Mouse (Mus musculus) left cerebral cortex, adult 18-20 months (tissue): ENCODE measurements around the gene Macf1. TPM values are rescaled to one million over a fixed set of nuclear protein-coding genes. Genes with fewer than 3 reads are reported as not detected.
"Not testable (repeated sequence)": the region's sequence is repeated elsewhere in the genome, so short reads cannot be mapped to it uniquely, and the experiment has no call there.

Experiments
- DNase-seq, 2 experiments: peaks; one replicate each; pipeline ENCODE4 v3.0.0; 2021 to 2022; ENCODE audit warnings: low spot score in 2 of 2, mixed read lengths in 1 of 2
- total RNA-seq, 2 experiments: library from RNA; stranded (reverse); gene quantifications; 2 replicates each; pipeline ENCODE4 v1.2.3; 2021

Gene Macf1
- total RNA-seq, 2 experiments from 2014 or later: 213 to 220 TPM

- DNase-seq: no peak
These were observed 302.6 kb downstream of the Macf1 start for GRCm38 (mm10) chr4:123381598-123381997.

DNA sequence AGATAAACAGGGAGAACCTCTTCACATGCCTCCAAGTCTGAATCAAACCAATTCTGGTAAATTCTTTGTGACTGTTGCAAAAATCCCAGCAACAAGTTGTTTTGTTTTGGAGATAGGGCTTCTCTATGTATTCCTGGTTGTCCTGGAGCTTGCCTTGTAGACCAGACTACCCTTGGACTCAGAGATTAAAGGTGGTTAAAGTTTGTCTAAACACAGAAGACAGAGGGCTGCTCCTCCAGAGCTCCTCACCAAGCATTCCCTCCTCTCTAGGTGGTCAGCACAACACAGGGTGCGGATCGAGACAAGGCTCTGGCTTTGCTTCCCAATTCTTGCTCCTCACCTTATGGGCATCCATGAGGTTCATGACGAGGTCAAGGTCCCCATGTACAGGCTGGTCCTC lies 308.1 kb downstream of the Macf1 start:
- DNase-seq: no peak

- DNase-seq: no peak
These were observed 309.7 kb downstream of the Macf1 start for GRCm38 (mm10) chr4:123374316-123375008.

DNA sequence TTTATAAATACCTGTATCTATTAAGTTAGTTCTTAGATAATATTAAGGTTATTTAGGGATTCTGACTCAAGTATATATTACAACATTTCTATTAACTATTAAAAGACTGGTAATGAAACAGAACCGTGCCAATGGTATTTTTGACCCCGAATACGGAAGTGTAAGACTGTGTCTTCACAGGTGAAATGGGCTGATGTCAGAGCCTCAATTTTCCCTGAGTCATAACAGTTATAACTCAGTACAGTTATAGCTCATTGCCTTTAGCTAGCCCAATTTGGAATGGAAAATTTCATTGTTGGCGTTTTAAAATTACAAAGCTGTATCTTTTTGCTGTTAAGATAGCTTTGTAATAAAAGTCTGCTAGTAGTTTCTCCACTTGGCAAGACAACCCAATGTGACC lies 320.6 kb downstream of the Macf1 start:
- DNase-seq: no peak

- no peak for DNase-seq
These were observed 323.4 kb downstream of the Macf1 start for GRCm38 (mm10) chr4:123360771-123361170.

- no peak for DNase-seq
These were observed 325.5 kb downstream of the Macf1 start for GRCm38 (mm10) chr4:123358613-123359012.

DNA sequence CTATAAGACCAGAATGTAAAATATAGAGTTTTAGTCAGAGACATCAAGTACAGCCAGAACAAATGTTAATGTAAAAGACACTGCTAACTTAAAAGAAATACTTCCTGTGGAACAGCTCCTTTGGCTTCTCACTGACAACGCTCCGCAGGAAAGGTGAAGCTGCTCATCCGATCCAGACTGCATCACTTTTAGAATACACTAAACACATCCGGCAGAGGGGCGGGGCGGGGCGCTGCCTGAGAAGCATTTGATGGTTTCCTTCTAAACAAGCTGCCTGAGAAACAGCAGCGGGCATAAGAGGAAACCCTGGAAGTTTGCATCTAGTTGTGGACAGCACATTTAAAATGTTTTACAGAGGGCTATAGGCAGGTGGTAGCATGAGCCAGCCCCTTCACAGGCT lies 328.2 kb downstream of the Macf1 start:
- no peak for DNase-seq

- DNase-seq: peak in 1 of 2 experiments; percentile 20
These were observed 330.8 kb downstream of the Macf1 start for GRCm38 (mm10) chr4:123353271-123353877.

GRCm38 (mm10) chr4:123343471-123343789 lies 340.7 kb downstream of the Macf1 start:
- DNase-seq: no peak

GRCm38 (mm10) chr4:123342642-123343470 lies 341.3 kb downstream of the Macf1 start, which contains the start of gene Bmp8a:
Gene Bmp8a, minus strand, starts transcription at chr4:123343252.
- DNase-seq: peak in 1 of 2 experiments; percentile 27

DNA sequence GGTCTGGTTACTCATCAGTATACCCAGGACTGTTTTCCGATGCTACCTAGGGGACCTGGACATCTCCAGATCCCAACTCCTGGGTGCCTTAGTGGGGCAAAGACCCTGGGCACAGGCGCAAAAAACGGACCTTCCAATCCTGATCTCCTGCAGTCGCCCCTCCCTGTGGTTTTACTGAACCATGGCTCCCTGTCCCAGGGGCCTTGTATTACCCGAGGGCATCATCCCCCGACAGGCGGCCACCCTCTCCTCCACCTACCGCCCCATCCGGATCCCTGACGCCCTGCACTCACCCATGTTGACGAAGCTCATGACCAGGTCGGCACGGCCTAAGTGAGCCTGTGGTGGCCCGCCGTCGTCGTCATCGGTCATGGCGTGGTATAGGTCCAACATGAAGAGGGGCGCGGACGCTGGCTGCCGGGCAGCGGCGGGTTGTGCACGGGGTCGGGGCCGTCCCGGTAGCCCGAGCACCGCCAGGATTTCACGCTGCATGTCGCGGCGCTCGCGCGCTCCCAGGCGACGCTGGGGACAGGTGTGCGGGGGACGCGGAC lies 342.0 kb downstream of the Macf1 start:
- DNase-seq: no peak

- DNase-seq: no peak
These were observed 343.9 kb downstream of the Macf1 start for GRCm38 (mm10) chr4:123340232-123340631.

GRCm38 (mm10) chr4:123337693-123338092 lies 346.5 kb downstream of the Macf1 start:
- DNase-seq: no peak

DNA sequence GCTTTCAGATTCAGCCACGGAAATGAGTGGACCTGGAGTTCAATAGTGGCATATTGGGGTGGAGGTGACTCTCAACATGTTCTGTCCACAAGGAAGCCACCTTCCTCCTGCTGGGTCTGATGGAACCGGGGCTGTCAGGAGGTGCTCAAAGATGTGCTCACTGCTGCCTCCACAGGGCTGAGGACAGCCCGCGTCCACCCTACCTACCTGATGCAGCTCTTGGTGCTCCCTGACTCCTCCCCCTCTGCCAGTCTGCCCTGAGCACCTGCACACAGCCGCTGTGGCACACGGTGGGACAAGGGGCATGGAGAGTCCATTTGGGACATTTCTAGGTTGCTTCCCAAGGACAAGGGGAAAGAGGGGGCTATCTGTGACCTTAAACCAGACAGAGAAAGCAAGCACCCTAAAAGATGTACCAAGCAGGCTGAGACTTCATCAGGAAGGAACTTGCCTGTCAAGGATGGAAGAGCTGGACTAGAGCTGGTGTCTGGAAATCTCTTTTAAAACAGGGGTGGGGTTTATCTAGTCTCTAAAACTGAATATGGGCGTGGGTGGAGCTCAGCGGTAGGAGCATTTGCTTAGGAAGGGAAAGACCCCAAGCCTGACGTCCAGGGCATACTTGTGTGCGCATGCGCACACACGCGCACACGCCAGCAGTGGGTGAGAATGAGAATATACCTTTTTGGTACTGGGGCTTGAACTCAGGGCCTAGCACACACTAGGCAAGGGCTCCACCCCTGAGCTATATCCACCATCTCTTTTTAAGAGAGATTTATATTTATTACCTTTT lies 348.2 kb downstream of the Macf1 start:
- DNase-seq: no peak

- DNase-seq: not testable (repeated sequence)
These were observed 348.9 kb downstream of the Macf1 start for GRCm38 (mm10) chr4:123335244-123335643.

DNA sequence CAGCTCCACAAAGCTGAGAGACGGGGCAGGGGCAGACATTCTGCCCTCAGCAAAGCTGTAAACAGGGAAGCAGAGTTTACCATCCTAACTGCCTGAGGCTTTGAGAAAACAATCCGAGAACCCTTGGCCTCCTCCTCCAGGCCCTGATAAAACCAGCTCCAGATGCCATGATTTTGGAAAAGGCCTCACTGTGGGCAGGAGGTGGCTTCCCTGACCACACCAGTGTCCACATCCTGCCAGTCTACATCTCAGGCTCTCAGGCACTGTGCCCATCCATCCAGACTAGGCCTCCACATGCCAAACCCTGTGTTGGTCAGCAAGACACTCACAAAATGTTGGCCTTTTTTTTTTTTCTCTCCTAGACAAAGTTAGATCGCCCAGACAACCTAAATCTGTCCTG lies 350.0 kb downstream of the Macf1 start:
- DNase-seq: no peak

- DNase-seq: no peak
These were observed 351.0 kb downstream of the Macf1 start for GRCm38 (mm10) chr4:123333151-123333550.

DNA sequence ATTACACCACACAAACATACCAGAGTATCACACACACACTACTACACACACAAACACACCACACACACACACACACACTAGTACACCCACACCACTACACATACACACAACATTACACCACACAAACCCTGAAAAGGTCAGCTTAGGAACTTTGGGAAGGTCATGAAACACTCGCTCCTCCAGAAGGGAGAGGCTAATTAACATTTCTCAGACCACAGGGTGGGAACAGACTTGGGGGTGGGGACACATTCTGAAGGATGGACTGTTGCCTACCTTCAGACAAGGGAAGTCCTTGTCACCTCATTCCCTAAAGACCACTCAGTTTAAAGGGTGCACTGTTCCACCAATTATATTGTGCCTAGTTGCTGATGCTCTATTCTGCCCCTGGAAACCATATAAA lies 352.2 kb downstream of the Macf1 start:
- not testable (repeated sequence) for DNase-seq

- DNase-seq: no peak
These were observed 352.8 kb downstream of the Macf1 start for GRCm38 (mm10) chr4:123331326-123331725.

DNA sequence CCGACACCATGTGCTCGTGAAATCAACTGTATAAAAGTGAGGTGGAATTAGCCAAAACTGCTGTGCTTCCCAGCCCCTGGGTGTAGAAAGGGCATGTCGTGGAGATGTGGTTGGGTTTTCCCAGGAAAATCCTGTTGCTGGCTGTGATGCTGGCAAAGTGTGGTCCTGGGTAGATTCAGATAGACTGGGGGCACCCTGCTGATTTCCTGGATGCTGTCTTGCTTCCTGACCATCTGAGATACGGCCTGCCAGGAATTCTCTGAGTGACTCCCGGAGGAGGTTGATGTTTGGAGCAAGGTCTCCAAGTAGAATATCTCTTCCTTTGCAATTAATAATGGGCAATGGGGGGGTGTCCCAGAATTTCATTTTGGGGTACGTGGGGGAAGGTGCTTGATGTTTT lies 355.2 kb downstream of the Macf1 start:
- DNase-seq: no peak

DNA sequence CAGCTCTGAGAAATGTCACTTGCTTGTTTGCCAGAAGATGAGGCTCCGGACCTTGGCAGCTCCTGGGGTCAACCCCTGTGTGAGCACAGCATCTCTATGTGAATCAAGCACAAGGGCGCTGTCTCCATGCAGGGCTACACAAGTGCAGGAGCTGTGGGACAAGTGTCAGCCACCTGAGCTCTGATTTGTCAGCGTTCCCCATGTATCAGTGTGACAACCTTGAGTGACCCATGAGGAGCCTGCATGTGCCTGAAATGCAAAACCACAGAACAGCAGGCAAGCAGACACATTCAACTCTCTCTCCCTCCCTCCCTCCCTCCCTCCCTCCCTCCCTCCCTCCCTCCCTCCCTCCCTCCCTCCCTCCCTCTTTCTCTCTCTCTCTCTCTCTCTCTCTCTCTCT lies 356.5 kb downstream of the Macf1 start:
- DNase-seq: no peak
